Mouse (Mus musculus): ENCODE measurements at regions not wholly inside any gene's neighbourhood (a gene's known extent, or its start where the extent isn't known, plus 50 kb on each side); places are given as distances from the start of the nearest gene placed in this dataset.
A peak's percentile ranks its signal among the peaks of the same experiment; 100 is the strongest.

DNA sequence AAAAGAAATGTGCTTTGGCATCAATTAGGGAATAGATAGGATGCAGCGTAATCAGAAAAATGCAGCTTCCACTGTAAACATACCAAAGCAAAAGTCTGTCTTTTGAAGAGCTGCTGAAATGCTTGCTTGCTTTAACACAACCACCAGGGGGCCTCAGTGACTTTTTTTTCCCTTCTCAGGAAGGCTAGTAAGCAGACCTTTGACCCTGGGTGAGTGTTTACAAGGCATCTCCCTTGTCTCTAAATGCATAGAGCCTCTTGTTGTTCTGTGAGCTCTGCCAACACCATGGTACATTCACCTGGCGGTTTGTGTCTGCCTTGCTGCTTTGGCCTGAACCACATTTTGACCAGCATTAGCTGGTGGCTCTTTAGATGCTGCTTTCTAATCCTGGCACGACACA is 191.9 kb upstream of the C9orf72 start:
- ATAC-seq (ENCODE audit: low FRiP score, low read depth), result no peak
- H3K27ac ChIP-seq, result no peak overlapping the region
- 71% methylated on average over 3 of the region's 3 CpGs for WGBS

DNA sequence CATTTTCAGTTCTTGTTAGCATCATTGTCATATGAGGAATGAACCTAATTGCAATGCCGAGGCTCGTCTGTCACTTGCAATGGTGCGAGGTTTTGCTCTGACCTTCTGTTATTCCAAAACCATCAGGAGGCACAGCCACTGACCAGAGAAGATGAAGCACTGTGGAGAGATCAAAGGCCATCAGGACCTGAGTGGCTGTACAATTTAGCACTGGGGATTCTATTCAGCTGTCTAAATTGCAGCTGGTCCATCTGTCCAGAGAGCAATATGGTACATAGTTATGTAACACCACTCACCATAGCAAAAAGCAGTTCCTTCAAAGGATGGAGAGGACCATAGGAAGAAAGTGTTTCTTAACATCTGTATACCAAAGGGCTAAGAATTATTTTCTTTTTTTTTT is 187.5 kb upstream of the C9orf72 start:
- H3K9ac ChIP-seq, result no peak overlapping the region
- H3K27me3 ChIP-seq, result no peaks in the 10 kb centered on the region
- no peaks in the 10 kb centered on the region for H3K4me1 ChIP-seq
- no peaks in the 10 kb centered on the region for H3K36me3 ChIP-seq
- H3K4me3 ChIP-seq, result no peak overlapping the region
- 66% methylated on average over 3 of the region's 3 CpGs for WGBS
- no peaks in the 10 kb centered on the region for H3K9me3 ChIP-seq
- H3K4me2 ChIP-seq (replicated peaks), result no peak overlapping the region
- no peak overlapping the region for H3K27ac ChIP-seq
- no peak for ATAC-seq (ENCODE audit: low FRiP score, low read depth)

More for the DNA sequence above, 191.9 kb upstream of the C9orf72 start:
- no peaks in the 10 kb centered on the region for H3K9me3 ChIP-seq
- H3K4me3 ChIP-seq, result no peak overlapping the region
- H3K9ac ChIP-seq, result no peak overlapping the region
- H3K27me3 ChIP-seq, result no peaks in the 10 kb centered on the region
- H3K36me3 ChIP-seq, result no peaks in the 10 kb centered on the region
- H3K4me1 ChIP-seq, result no peaks in the 10 kb centered on the region
- H3K4me2 ChIP-seq (replicated peaks), result no peak overlapping the region

DNA sequence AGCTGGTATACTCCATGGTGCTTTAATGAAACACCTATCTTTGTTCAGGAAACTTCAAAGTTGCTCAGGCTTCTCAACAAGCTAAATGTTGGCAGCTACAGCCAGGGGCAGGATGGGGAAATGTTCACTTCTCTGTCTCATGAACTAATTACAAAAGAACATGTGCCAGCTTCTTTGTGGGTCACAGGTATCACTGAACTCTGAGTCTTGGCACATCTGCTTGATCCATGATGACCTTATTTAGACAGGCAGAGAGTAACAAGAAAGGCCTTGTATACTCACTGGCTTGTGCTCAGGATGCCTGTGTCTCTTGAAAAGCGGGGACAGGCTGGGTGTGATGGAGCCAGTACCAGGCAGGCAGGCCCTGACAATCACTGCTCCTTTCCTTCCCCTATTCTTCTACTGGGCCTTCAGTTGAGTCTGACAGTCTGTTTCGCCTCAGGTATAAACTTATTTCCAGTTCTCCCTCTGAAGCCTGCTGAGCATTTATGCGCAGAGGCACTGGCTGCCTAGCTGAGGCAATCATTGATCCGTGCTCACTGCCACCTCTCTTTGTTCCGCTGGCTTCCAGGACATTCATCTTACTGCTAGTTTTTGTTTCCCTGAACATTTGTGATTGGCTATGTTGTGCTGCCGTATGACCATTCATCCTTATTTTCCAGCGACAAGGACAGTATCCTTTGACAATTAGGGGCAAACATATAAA is 179.5 kb upstream of the C9orf72 start:
- Histone ChIP-seq H3K4me1 (0 out of 2 replicates have a peak, but pooled peaks cover 4% of the 10 kb centered on the region), H3K36me3 (no peaks in the 10 kb centered on the region), H3K4me3 (no peak overlapping the region)

DNA sequence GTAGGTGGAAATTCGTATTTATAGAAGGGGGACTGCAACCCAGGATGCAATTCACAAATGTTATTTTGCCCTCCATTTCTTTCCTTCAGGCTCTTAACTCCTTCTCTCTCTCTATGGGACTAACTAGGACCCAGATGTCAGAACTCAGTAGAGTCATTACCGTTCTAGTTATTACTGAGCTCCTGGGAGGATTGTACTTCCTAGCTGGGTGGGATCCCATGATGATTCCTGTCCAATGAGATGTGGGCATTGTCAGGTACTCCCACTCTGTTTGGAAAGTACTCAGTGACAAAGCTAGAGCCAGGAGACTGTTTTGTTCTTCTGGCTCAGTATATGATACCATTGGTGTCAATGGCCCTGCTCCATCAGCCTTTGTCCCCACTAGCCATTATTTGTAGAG is 178.1 kb upstream of the C9orf72 start:
- Histone ChIP-seq H3K27me3 (0 out of 2 replicates have a peak, but pooled peaks cover 9% of the 10 kb centered on the region), H3K36me3 (no peaks in the 10 kb centered on the region), H3K4me3 (no peak overlapping the region), H3K4me1 (0 out of 2 replicates have a peak, but pooled peaks cover 4% of the 10 kb centered on the region), H3K9me3 (no peaks in the 10 kb centered on the region), H3K9ac (no peak overlapping the region), H3K27ac (no peak overlapping the region), H3K4me2 (replicated peaks) (no peak overlapping the region)
- no peak for ATAC-seq (ENCODE audit: low FRiP score, low read depth)
- 75% methylated on average over 2 of the region's 2 CpGs for WGBS

More for the DNA sequence above, 179.5 kb upstream of the C9orf72 start:
- H3K9me3 ChIP-seq, result no peaks in the 10 kb centered on the region
- H3K27me3 ChIP-seq, result 0 out of 2 replicates have a peak, but pooled peaks cover 9% of the 10 kb centered on the region
- H3K4me2 ChIP-seq (replicated peaks), result no peak overlapping the region
- no peak overlapping the region for H3K27ac ChIP-seq
- no peak overlapping the region for H3K9ac ChIP-seq
- 76% methylated on average over 7 of the region's 7 CpGs for WGBS
- no peak for ATAC-seq (ENCODE audit: low FRiP score, low read depth)

DNA sequence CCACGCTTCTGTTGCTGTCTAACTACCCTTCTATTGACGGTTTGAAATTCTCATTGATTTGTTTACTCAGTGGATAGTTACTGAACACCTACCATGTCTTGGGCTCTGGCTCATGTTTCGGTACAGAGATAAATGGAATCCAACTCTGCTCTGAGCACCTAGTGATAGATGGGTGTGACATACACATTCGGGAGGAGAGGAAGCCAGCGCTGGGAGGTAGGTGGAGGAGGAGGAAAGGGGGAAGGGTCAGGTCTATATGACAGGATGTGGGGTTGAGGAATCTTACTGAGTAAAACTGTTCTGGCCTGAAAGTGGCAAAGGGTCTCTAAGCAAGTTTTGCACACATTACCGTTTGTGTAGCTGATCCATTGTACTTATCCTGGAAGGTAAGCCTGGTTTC is 177.6 kb upstream of the C9orf72 start:
- Histone ChIP-seq H3K4me1 (0 out of 2 replicates have a peak, but pooled peaks cover 4% of the 10 kb centered on the region), H3K4me3 (no peak overlapping the region), H3K9ac (no peak overlapping the region), H3K36me3 (no peaks in the 10 kb centered on the region), H3K27me3 (0 out of 2 replicates have a peak, but pooled peaks cover 9% of the 10 kb centered on the region), H3K4me2 (replicated peaks) (no peak overlapping the region), H3K9me3 (no peaks in the 10 kb centered on the region), H3K27ac (no peak overlapping the region)
- 74% methylated on average over 6 of the region's 6 CpGs for WGBS
- ATAC-seq (ENCODE audit: low FRiP score, low read depth), result no peak

DNA sequence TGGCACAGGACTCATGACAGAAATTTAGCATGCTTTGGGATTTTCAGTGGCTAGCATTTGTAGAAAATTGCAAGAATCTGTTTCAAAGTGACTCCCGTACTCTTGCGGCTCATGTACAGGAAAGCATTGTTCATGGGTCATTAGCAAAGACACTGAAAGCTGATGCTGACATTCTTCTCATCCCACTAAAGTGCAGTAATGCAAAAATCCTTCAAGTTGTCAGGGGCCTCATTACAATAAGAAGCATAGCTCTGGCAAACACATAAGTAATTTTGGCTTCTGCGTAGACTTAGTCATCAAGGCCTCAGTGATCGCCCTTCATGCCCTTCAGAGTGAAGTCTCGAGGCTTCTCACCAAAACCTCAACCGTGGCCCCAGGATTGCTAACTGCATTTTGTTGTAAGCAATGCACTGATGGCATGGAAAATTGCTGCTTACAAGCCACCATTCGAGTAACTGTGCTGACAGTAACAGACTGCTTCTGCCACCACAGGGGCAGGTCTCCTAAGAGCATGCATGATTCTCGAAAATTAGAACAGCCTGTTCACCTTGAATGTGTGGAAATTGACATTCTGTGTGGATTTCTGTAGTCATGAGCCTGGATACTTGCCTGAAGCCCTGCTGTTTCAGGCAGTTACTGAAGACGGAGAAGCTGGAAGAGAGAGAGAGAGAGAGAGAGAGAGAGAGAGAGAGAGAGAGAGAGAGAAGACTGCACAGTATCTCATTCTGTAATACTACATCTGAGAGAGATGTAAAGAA is 176.6 kb upstream of the C9orf72 start:
- 52% methylated on average over 9 of the region's 9 CpGs for whole genome bisulfite sequencing
- Histone ChIP-seq H3K4me1 (0 out of 2 replicates have a peak, but pooled peaks cover 4% of the 10 kb centered on the region), H3K27me3 (0 out of 2 replicates have a peak, but pooled peaks cover 9% of the 10 kb centered on the region), H3K9ac (no peak overlapping the region), H3K27ac (no peak overlapping the region), H3K4me3 (no peak overlapping the region), H3K36me3 (no peaks in the 10 kb centered on the region), H3K4me2 (replicated peaks) (no peak overlapping the region), H3K9me3 (no peaks in the 10 kb centered on the region)
- no peak for ATAC-seq (ENCODE audit: low FRiP score, low read depth)

DNA sequence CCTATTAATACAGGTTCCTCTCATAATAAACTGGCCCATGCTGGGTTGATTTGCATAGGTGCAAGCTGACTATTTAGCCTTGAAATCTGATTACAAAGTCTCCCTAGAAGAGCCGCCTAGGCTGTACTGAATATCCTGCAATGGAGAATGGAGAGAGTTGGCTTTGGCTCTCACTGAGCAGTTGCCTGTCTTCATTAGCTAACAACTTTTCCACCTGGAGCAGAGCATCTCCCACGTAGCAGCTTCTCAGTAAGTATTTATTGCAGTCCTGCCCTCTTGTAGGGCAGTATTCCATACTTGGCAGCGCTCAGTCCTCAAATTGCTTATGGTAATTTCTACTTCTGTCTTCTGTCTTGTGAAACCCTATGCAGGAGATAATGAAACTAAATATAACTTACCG is 175.8 kb upstream of the C9orf72 start:
- ATAC-seq (ENCODE audit: low FRiP score, low read depth), result no peak
- Histone ChIP-seq H3K9ac (no peak overlapping the region), H3K27ac (no peak overlapping the region), H3K4me3 (no peak overlapping the region), H3K4me1 (0 out of 2 replicates have a peak, but pooled peaks cover 4% of the 10 kb centered on the region), H3K36me3 (no peaks in the 10 kb centered on the region), H3K9me3 (no peaks in the 10 kb centered on the region), H3K4me2 (replicated peaks) (no peak overlapping the region), H3K27me3 (0 out of 2 replicates have a peak, but pooled peaks cover 9% of the 10 kb centered on the region)
- WGBS, result 37% methylated on average over 4 of the region's 4 CpGs

DNA sequence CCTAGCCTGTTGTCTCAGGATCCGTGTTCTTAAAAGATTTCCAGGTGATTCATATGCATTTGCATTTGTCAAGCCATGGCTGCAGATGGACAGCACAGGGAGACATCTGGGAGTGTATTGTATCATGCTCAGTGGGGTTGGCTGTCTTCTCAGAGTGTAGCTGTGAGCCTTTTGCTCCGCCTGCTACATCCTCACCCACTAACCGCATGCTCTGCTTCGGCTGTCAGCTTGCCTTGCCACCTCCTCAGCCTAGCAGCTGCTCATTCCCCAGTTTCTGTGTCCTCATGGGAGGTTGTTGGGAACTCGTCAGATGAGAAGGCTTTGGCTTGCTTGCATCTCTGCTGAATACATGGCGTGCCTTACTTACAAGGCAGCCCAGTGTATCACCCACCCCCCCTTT is 174.5 kb upstream of the C9orf72 start:
- Histone ChIP-seq H3K27ac (no peak overlapping the region), H3K4me1 (0 out of 2 replicates have a peak, but pooled peaks cover 4% of the 10 kb centered on the region), H3K9ac (no peak overlapping the region), H3K9me3 (no peaks in the 10 kb centered on the region), H3K4me2 (replicated peaks) (no peak overlapping the region), H3K36me3 (no peaks in the 10 kb centered on the region), H3K4me3 (no peak overlapping the region), H3K27me3 (0 out of 2 replicates have a peak, but pooled peaks cover 9% of the 10 kb centered on the region)
- no peak for ATAC-seq (ENCODE audit: low FRiP score, low read depth)
- WGBS, result 80% methylated on average over 6 of the region's 6 CpGs

DNA sequence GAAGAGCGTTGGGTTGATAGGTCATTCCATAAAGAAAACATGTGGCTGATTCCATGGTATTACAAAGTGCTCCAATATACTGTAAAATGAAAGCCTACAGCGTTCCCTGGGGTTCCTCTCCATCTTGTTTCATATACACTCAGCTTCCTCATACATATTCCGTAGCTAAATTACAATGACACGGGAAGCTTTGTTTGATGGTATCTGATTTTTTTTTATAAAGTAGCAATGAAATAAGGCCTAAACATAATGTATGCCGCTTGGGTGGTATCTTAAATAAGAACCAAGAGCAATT is 169.6 kb upstream of the C9orf72 start:
- H3K4me2 ChIP-seq (replicated peaks), result no peak overlapping the region
- no peaks in the 10 kb centered on the region for H3K9me3 ChIP-seq
- H3K36me3 ChIP-seq, result no peaks in the 10 kb centered on the region
- 80% methylated on average over 5 of the region's 5 CpGs for WGBS
- H3K9ac ChIP-seq, result no peak overlapping the region
- 0 out of 2 replicates have a peak, but pooled peaks cover 3% of the 10 kb centered on the region for H3K4me1 ChIP-seq
- no peaks in the 10 kb centered on the region for H3K27me3 ChIP-seq
- no peak for ATAC-seq (ENCODE audit: low FRiP score, low read depth)
- no peak overlapping the region for H3K27ac ChIP-seq
- H3K4me3 ChIP-seq, result no peak overlapping the region

DNA sequence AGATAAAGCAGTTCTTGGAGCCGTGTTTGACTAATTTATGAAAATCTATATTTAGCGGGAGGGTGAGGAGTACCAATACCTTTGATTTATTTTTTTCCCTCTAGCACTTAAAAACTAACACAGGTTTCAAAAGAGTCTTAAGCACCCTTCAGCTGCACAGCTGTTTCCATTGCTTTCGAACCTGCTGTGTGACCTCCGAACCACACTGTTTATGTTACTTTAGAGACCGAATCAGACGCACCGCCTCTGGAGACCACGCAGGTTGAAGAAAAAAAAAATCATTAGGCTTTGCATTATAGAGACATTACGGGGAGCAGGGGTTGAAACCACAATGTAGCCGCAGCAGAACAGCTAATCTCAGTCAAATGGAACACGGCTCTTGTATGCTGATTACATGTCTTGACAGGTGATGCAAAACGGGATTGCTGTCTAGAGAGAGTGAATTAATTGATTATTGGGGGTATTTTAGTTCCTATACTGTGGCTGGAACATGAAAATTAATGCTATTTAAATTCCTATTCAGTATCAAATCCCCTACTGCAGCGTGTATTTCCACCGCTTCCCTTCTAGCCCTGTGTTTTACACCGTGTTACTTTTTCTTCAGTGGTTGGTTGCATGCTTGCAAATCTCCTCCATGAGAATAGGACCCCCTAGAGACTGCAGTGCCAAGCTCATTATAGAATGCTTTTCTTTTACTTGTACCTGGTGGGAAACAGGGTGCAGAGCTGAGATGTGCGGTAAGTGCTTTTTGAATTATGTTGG is 169.0 kb upstream of the C9orf72 start:
- H3K4me3 ChIP-seq, result no peak overlapping the region
- 0 out of 2 replicates have a peak overlapping the region, but pooled peaks have one; percentile 29 for H3K4me2 ChIP-seq (replicated peaks)
- H3K27ac ChIP-seq, result no peak overlapping the region
- H3K36me3 ChIP-seq, result no peaks in the 10 kb centered on the region
- H3K27me3 ChIP-seq, result no peaks in the 10 kb centered on the region
- H3K9me3 ChIP-seq, result no peaks in the 10 kb centered on the region
- H3K4me1 ChIP-seq, result 0 out of 2 replicates have a peak, but pooled peaks cover 3% of the 10 kb centered on the region
- ATAC-seq (ENCODE audit: low FRiP score, low read depth), result no peak
- WGBS, result 42% methylated on average over 16 of the region's 16 CpGs
- no peak overlapping the region for H3K9ac ChIP-seq

DNA sequence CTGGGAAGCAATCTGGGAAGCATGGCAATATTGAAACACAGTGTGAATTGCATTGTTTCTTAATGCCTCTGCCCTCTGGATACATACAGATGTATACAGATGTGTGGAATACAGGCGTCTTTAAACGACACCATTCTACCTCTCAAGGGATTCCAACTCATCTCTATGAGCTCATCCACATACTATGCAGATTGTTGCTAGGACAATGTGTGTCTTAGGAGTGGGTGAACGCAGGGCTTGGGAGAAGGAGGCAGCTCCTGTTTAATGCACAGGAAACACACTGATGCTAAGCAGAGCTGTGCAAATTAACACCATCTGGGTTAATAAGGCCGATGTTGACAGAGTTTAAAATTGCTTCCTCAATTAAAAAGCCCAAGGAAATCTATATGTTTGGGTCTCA is 149.8 kb upstream of the C9orf72 start:
- WGBS, result 22% methylated on average over 4 of the region's 4 CpGs
- Histone ChIP-seq H3K27ac (no peak overlapping the region), H3K4me3 (no peak overlapping the region), H3K27me3 (no peaks in the 10 kb centered on the region), H3K9ac (no peak overlapping the region), H3K36me3 (no peaks in the 10 kb centered on the region), H3K4me2 (replicated peaks) (no peak overlapping the region), H3K4me1 (peaks cover 5% of the 10 kb centered on the region; the same call in 1 of the 2 replicates), H3K9me3 (peaks cover 6% of the 10 kb centered on the region)
- no peak; the same call in 1 of the 2 replicates for ATAC-seq (ENCODE audit: low FRiP score, low read depth)

Data from limb, embryonic 13.5 days (tissue).